17 mouse cellular contexts compared by ENCODE assay signal in genomic region chr4:136224240-136224559, GRCm38 (mm10). TPM values are rescaled to one million over a fixed set of nuclear protein-coding genes. Genes with fewer than 3 reads are reported as not detected.
DNase-seq lines count a peak whose midpoint lies in the region; ATAC-seq and TF ChIP-seq lines count a peak whose summit lies in the region.
"Had no signal": no experiment of that assay in that cellular context is flagged by ENCODE, and none has a peak within 500 bp of the region (broad histone marks: within the 10 kb centered on the region; RNA-seq: fewer than 3 reads in every experiment).

No protein-coding gene starts in this region.

- no peak overlapping the region for H3K4me2 ChIP-seq in midbrain, embryonic 11.5 days
- no peak overlapping the region for H3K4me2 ChIP-seq in neural tube, embryonic 15.5 days
- H3K4me2 ChIP-seq: heart, embryonic 11.5 days; liver, embryonic 11.5 days had no signal

- H3K4me3 ChIP-seq in testis, adult 2 months (ENCODE audit: control insufficient read depth, low read depth, low read length) = peak overlapping the region; percentile 30
- H3K4me3 ChIP-seq in hindbrain, embryonic 10.5 days = no peak overlapping the region
- no peak overlapping the region for H3K4me3 ChIP-seq in midbrain, embryonic 11.5 days (ENCODE audit: low read depth, low read length)
- no peak overlapping the region for H3K4me3 ChIP-seq in neural tube, embryonic 15.5 days (replicated peaks)

- no peak for TF ChIP-seq POLR2A in testis, adult 2 months (IDR thresholded peaks at IDR 0.05; ENCODE audit: control insufficient read depth, low read depth, low read length)

- no peak for DNase-seq in testis, postnatal 10 days (ENCODE audit: low spot score)
- no peak for DNase-seq in hindbrain, embryonic 10.5 days (ENCODE audit: low spot score)
- DNase-seq in midbrain, embryonic 11.5 days (ENCODE audit: low spot score, missing footprints) = peak; percentile 90
- no peak for DNase-seq in embryo, embryonic 9.5 days (ENCODE audit: extremely low spot score)
- no peak for DNase-seq in layer of hippocampus, postnatal 10 days (ENCODE audit: low spot score in 2 of 2)
- DNase-seq in adipocyte (ENCODE audit: low spot score) = no peak
- DNase-seq: cerebellum, adult 11-12 months; heart, postnatal 36 days; kidney, adult 18-20 months; kidney, postnatal 4 days; thymus, postnatal 4 days had no signal

- H3K4me1 ChIP-seq in testis, adult 2 months (ENCODE audit: control insufficient read depth, insufficient read depth, low read length) = peaks cover 2% of the 10 kb centered on the region
- H3K4me1 ChIP-seq in hindbrain, embryonic 10.5 days (replicated peaks) = peaks cover 38% of the 10 kb centered on the region
- H3K4me1 ChIP-seq in midbrain, embryonic 11.5 days (ENCODE audit: control insufficient read depth, insufficient read depth, low read length) = peaks cover 21% of the 10 kb centered on the region
- H3K4me1 ChIP-seq in neural tube, embryonic 15.5 days = peaks cover 26% of the 10 kb centered on the region

- H3K27ac ChIP-seq in testis, adult 2 months (ENCODE audit: control insufficient read depth, insufficient read depth, low read depth, low read length) = no peak overlapping the region
- peak overlapping the region; percentile 74 for H3K27ac ChIP-seq in hindbrain, embryonic 10.5 days
- H3K27ac ChIP-seq in midbrain, embryonic 11.5 days (ENCODE audit: low read depth, low read length) = peak overlapping the region; percentile 37; the same call in 1 of the 2 replicates
- peak overlapping the region; percentile 66 for H3K27ac ChIP-seq in neural tube, embryonic 15.5 days (replicated peaks)

- no peaks in the 10 kb centered on the region for H3K9me3 ChIP-seq in hindbrain, embryonic 10.5 days
- H3K9me3 ChIP-seq in midbrain, embryonic 11.5 days (ENCODE audit: control insufficient read depth, low read length) = no peaks in the 10 kb centered on the region
- H3K9me3 ChIP-seq in neural tube, embryonic 15.5 days (replicated peaks) = no peaks in the 10 kb centered on the region

- no peaks in the 10 kb centered on the region for H3K27me3 ChIP-seq in testis, adult 2 months (ENCODE audit: control insufficient read depth, insufficient read depth, low read length)
- peaks cover 22% of the 10 kb centered on the region for H3K27me3 ChIP-seq in hindbrain, embryonic 10.5 days (ENCODE audit: insufficient read depth, poor library complexity, severe bottlenecking)
- no peaks in the 10 kb centered on the region; the same call in 1 of the 2 replicates for H3K27me3 ChIP-seq in midbrain, embryonic 11.5 days (ENCODE audit: control insufficient read depth, insufficient read depth, low read length)
- H3K27me3 ChIP-seq in neural tube, embryonic 15.5 days (replicated peaks) = 0 out of 2 replicates have a peak, but pooled peaks cover 3% of the 10 kb centered on the region

- WGBS in hindbrain, embryonic 10.5 days = 40% methylated on average over 5 of the region's 5 CpGs
- 49% methylated on average over 5 of the region's 5 CpGs for WGBS in midbrain, embryonic 11.5 days
- 40% methylated on average over 4 of the region's 5 CpGs for WGBS in neural tube, embryonic 15.5 days

- H3K36me3 ChIP-seq in testis, adult 2 months (ENCODE audit: control insufficient read depth, insufficient read depth, low read length) = no peaks in the 10 kb centered on the region
- no peaks in the 10 kb centered on the region; the same call in 1 of the 2 replicates for H3K36me3 ChIP-seq in hindbrain, embryonic 10.5 days
- no peaks in the 10 kb centered on the region for H3K36me3 ChIP-seq in midbrain, embryonic 11.5 days (ENCODE audit: control insufficient read depth, insufficient read depth, low read length)
- no peaks in the 10 kb centered on the region for H3K36me3 ChIP-seq in neural tube, embryonic 15.5 days

- no peak for ATAC-seq in midbrain, embryonic 11.5 days (ENCODE audit: low FRiP score)
- ATAC-seq in neural tube, embryonic 15.5 days (ENCODE audit: low FRiP score) = 0 out of 2 replicates have a peak, but pooled peaks have one; percentile 25
- ATAC-seq: lung, postnatal 0 days had no signal

- no peak for TF ChIP-seq CTCF in testis, adult 2 months (IDR thresholded peaks at IDR 0.05; ENCODE audit: control insufficient read depth, insufficient read depth, insufficient replicate concordance, low read depth, low read length)

- H3K9ac ChIP-seq in midbrain, embryonic 11.5 days (ENCODE audit: low read length) = no peak overlapping the region; the same call in 1 of the 2 replicates
- no peak overlapping the region for H3K9ac ChIP-seq in neural tube, embryonic 15.5 days (replicated peaks)

RNA-seq across cellular contexts. Expression of gene Asap3, which starts 18.0 kb away (rescaled TPM):
- polyA plus RNA-seq in testis, adult 2 months (2012; rRNA removed) = 4.1 and 6.7 TPM in 2 replicates
- 5.2 and 6.5 TPM in 2 replicates for polyA plus RNA-seq in hindbrain, embryonic 10.5 days (2016; fragmentation: Nextera tagmentation; extraction: Ambion mirVana)
- polyA plus RNA-seq in midbrain, embryonic 11.5 days (2014; fragmentation: Nextera tagmentation; extraction: Ambion mirVana) = 2.8 and 3.2 TPM in 2 replicates
- polyA plus RNA-seq in neural tube, embryonic 15.5 days (2015; fragmentation: Nextera tagmentation; extraction: Ambion mirVana) = 6.6 and 6.7 TPM in 2 replicates
- total RNA-seq in layer of hippocampus, postnatal 10 days (2021) = 1 to 10 TPM; 5.1 to 5.6 TPM
- total RNA-seq: common myeloid progenitor, adult 5-6 weeks had no signal

RNA-seq across cellular contexts. Expression of gene Tcea3, which starts 23.3 kb away (rescaled TPM):
- polyA plus RNA-seq in testis, adult 2 months (2012; rRNA removed) = 0.49 and 0.54 TPM in 2 replicates
- polyA plus RNA-seq in hindbrain, embryonic 10.5 days (2016; fragmentation: Nextera tagmentation; extraction: Ambion mirVana) = 1.3 and 2.2 TPM in 2 replicates
- polyA plus RNA-seq in midbrain, embryonic 11.5 days (2014; fragmentation: Nextera tagmentation; extraction: Ambion mirVana) = 1.5 and 1.7 TPM in 2 replicates
- 2.2 and 2.5 TPM in 2 replicates for polyA plus RNA-seq in neural tube, embryonic 15.5 days (2015; fragmentation: Nextera tagmentation; extraction: Ambion mirVana)
- under 1 TPM; 0.55 to 0.89 TPM for total RNA-seq in layer of hippocampus, postnatal 10 days (2021)
- total RNA-seq: common myeloid progenitor, adult 5-6 weeks had no signal

RNA-seq across cellular contexts. Expression of gene E2f2, which starts 52.0 kb away (rescaled TPM):
- polyA plus RNA-seq in testis, adult 2 months (2012; rRNA removed) = 0.58 and 1.0 TPM in 2 replicates
- 9.0 and 9.4 TPM in 2 replicates for polyA plus RNA-seq in hindbrain, embryonic 10.5 days (2016; fragmentation: Nextera tagmentation; extraction: Ambion mirVana)
- polyA plus RNA-seq in midbrain, embryonic 11.5 days (2014; fragmentation: Nextera tagmentation; extraction: Ambion mirVana) = 6.8 and 8.0 TPM in 2 replicates
- 2.1 and 4.4 TPM in 2 replicates for polyA plus RNA-seq in neural tube, embryonic 15.5 days (2015; fragmentation: Nextera tagmentation; extraction: Ambion mirVana)
- 1 to 10 TPM; 1.1 to 2.3 TPM for total RNA-seq in layer of hippocampus, postnatal 10 days (2021)
